Comparison of ENCODE assay signal across 8 mouse cellular contexts in the genomic region with DNA sequence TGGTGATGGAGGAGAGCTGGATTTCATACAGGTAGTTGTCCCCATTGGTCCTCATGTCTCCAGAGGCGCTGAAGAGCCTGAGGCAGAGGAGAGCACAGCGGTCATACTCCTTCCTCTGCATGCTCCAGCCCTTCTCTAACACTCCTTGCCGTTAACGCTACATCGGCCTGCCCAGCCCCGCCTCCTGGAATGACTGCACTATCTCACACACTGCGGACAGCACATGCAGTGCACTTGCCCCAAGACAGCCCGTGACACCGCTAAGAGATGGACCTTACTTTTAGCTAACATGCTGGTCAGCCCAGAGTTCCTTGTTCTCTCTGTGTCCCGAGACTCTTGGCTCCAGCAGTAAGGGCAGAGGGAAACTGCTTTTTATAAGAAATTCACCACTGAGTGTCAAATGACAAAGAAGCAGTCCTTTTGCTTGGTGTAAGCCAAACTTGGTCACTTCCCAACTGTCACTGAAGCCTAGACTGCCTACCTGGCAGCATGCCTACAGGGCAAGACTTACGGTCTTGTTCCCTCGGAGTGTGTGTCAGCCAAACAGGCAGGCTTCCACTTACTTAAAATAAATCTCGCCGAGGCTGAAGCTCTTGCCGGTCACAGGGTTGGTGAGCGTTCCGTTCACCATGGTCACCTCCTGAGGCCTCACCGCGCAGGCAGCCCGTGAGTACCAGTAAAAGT. TPM values are rescaled to one million over a fixed set of nuclear protein-coding genes. Genes with fewer than 3 reads are reported as not detected.
DNase-seq lines count a peak whose midpoint lies in the region; ATAC-seq and TF ChIP-seq lines count a peak whose summit lies in the region.

No protein-coding gene starts in this region.

- ATAC-seq in embryonic facial prominence, embryonic 14.5 days (ENCODE audit: low read depth): no peak
- ATAC-seq in midbrain, postnatal 0 days (ENCODE audit: low FRiP score): peak; percentile 34; the same call in 1 of the 2 replicates
- no peak for ATAC-seq in granulocyte monocyte progenitor cell, adult 5-6 weeks (replicated peaks; ENCODE audit: poor library complexity, severe bottlenecking)

- H3K27ac ChIP-seq in embryonic facial prominence, embryonic 14.5 days (replicated peaks; ENCODE audit: low read depth, low read length): no peak overlapping the region
- H3K27ac ChIP-seq in embryonic facial prominence, embryonic 10.5 days (replicated peaks): no peak overlapping the region
- no peak overlapping the region for H3K27ac ChIP-seq in midbrain, postnatal 0 days (ENCODE audit: low read depth, low read length)

- intact Hi-C loops in heart, postnatal 10 days (cut with DNase I): loop anchor here (1.0 kb wide), 1 partner anchor 273 kb away; no protein-coding TSS in a partner anchor

- no peaks in the 10 kb centered on the region for H3K4me1 ChIP-seq in embryonic facial prominence, embryonic 14.5 days (ENCODE audit: control insufficient read depth, insufficient read depth, low read length)
- H3K4me1 ChIP-seq in embryonic facial prominence, embryonic 10.5 days: no peaks in the 10 kb centered on the region
- no peaks in the 10 kb centered on the region for H3K4me1 ChIP-seq in midbrain, postnatal 0 days (ENCODE audit: insufficient read depth, low read length)

- 84% methylated on average over 20 of the region's 20 CpGs for WGBS in embryonic facial prominence, embryonic 14.5 days
- WGBS in embryonic facial prominence, embryonic 10.5 days: 94% methylated on average over 20 of the region's 20 CpGs
- WGBS in midbrain, postnatal 0 days: 88% methylated on average over 20 of the region's 20 CpGs

- peak; percentile 48 for DNase-seq in embryonic facial prominence, embryonic 14.5 days (ENCODE audit: low spot score)
- no peak for DNase-seq in embryonic facial prominence, embryonic 10.5 days (ENCODE audit: low spot score)
- DNase-seq in urinary bladder, postnatal 14 days (ENCODE audit: low spot score): peak; percentile 31
- DNase-seq in urinary bladder, postnatal 10 days (ENCODE audit: low spot score): no peak
- peak; percentile 74 to 80 for DNase-seq in heart, postnatal 10 days
- DNase-seq in midbrain, postnatal 0 days (ENCODE audit: low spot score): peak; percentile 77
- DNase-seq in urinary bladder, postnatal 25 days (ENCODE audit: low spot score): no peak

- no peak for TF ChIP-seq CTCF in midbrain, postnatal 0 days (IDR thresholded peaks at IDR 0.05)

- H3K27me3 ChIP-seq in embryonic facial prominence, embryonic 14.5 days (replicated peaks; ENCODE audit: control insufficient read depth, insufficient read depth, low read length): no peaks in the 10 kb centered on the region
- no peaks in the 10 kb centered on the region for H3K27me3 ChIP-seq in embryonic facial prominence, embryonic 10.5 days (replicated peaks; ENCODE audit: low read depth, poor library complexity, severe bottlenecking)
- H3K27me3 ChIP-seq in midbrain, postnatal 0 days (ENCODE audit: insufficient read depth, low read length): no peaks in the 10 kb centered on the region

- peaks cover 100% of the 10 kb centered on the region for H3K36me3 ChIP-seq in embryonic facial prominence, embryonic 14.5 days (ENCODE audit: control insufficient read depth, insufficient read depth, low read length)
- H3K36me3 ChIP-seq in embryonic facial prominence, embryonic 10.5 days (replicated peaks): peaks cover 100% of the 10 kb centered on the region
- peaks cover 89% of the 10 kb centered on the region for H3K36me3 ChIP-seq in midbrain, postnatal 0 days (ENCODE audit: insufficient read depth, low read length)

- no peak overlapping the region for H3K4me3 ChIP-seq in embryonic facial prominence, embryonic 14.5 days (ENCODE audit: low read depth, low read length)
- H3K4me3 ChIP-seq in embryonic facial prominence, embryonic 10.5 days: no peak overlapping the region
- H3K4me3 ChIP-seq in midbrain, postnatal 0 days (ENCODE audit: low read depth, low read length): no peak overlapping the region

- H3K4me2 ChIP-seq in embryonic facial prominence, embryonic 14.5 days (ENCODE audit: low read depth, low read length): no peak overlapping the region
- H3K4me2 ChIP-seq in midbrain, postnatal 0 days (ENCODE audit: low read depth, low read length, poor library complexity, severe bottlenecking): no peak overlapping the region

- H3K9me3 ChIP-seq in embryonic facial prominence, embryonic 14.5 days (ENCODE audit: control insufficient read depth, low read length): no peaks in the 10 kb centered on the region
- H3K9me3 ChIP-seq in embryonic facial prominence, embryonic 10.5 days: no peaks in the 10 kb centered on the region
- no peaks in the 10 kb centered on the region for H3K9me3 ChIP-seq in midbrain, postnatal 0 days (ENCODE audit: low read length)

- H3K9ac ChIP-seq in embryonic facial prominence, embryonic 14.5 days (ENCODE audit: low read depth, low read length): no peak overlapping the region
- no peak overlapping the region for H3K9ac ChIP-seq in midbrain, postnatal 0 days (replicated peaks; ENCODE audit: low read length, poor library complexity, severe bottlenecking)

RNA-seq across cellular contexts. Expression of a gene that starts 12.9 kb away (rescaled TPM):
- 0.31 and 0.38 TPM in 2 replicates for polyA plus RNA-seq in embryonic facial prominence, embryonic 14.5 days (2014; fragmentation: Nextera tagmentation; extraction: Ambion mirVana)
- not detected in 2 replicates for polyA plus RNA-seq in embryonic facial prominence, embryonic 10.5 days (2016; fragmentation: Nextera tagmentation; extraction: Ambion mirVana)
- total RNA-seq in heart, postnatal 10 days (2021): 1 to 10 TPM; 2.3 to 3.4 TPM
- total RNA-seq in midbrain, postnatal 0 days (2014; rRNA removed): not detected in 2 replicates
- not detected in 2 replicates for polyA plus RNA-seq in midbrain, postnatal 0 days (2015; fragmentation: Nextera tagmentation; extraction: Ambion mirVana)
- total RNA-seq in granulocyte monocyte progenitor cell, adult 5-6 weeks (2014; fragmentation: Nextera tagmentation): not detected in 2 replicates
- not detected in 2 replicates for total RNA-seq in granulocyte monocyte progenitor cell, adult 5-6 weeks (2017)

Comparison
In these comparisons a context has a peak if more than half of its experiments do, and no peak if none do; other contexts are left out.
1. DNase-seq: peak in embryonic facial prominence, embryonic 14.5 days (single experiment), urinary bladder, postnatal 14 days (single experiment), heart, postnatal 10 days (2 of 2) and midbrain, postnatal 0 days (single experiment); none in embryonic facial prominence, embryonic 10.5 days (single experiment), urinary bladder, postnatal 10 days (single experiment) and urinary bladder, postnatal 25 days (single experiment).